8 mouse cellular contexts compared by ENCODE assay signal in genomic region chr7:60244187-60244866, GRCm38 (mm10).
DNase-seq lines count a peak whose midpoint lies in the region; ATAC-seq and TF ChIP-seq lines count a peak whose summit lies in the region.
"Not testable (repeated sequence)": the region's sequence is repeated elsewhere in the genome, so short reads cannot be mapped to it uniquely, and the experiment has no call there.

No protein-coding gene starts in this region.

- peak overlapping the region; percentile 27 for H3K9ac ChIP-seq in hindbrain, embryonic 16.5 days (ENCODE audit: low read depth, low read length)

- peak; percentile 99 for ATAC-seq in hindbrain, embryonic 16.5 days

- TF ChIP-seq CTCF in bone marrow macrophage, adult 2 months (IDR thresholded peaks at IDR 0.05; ENCODE audit: low read depth, low read length); left cerebral cortex, adult 2 months (IDR thresholded peaks at IDR 0.05): not testable (repeated sequence)

- not testable (repeated sequence) for TF ChIP-seq POLR2A in bone marrow macrophage, adult 2 months (IDR thresholded peaks at IDR 0.05; ENCODE audit: borderline replicate concordance, low read depth, low read length)

- not testable (repeated sequence) for H3K36me3 ChIP-seq in hindbrain, embryonic 16.5 days (ENCODE audit: control insufficient read depth, insufficient read depth, low read length)

- peak overlapping the region; percentile 49 for H3K4me3 ChIP-seq in bone marrow macrophage, adult 2 months (ENCODE audit: insufficient read depth, low read length)
- peak overlapping the region; percentile 40 for H3K4me3 ChIP-seq in hindbrain, embryonic 16.5 days (ENCODE audit: low read length)
- H3K4me3 ChIP-seq in left cerebral cortex, adult 2 months = not testable (repeated sequence)

- peak overlapping the region; percentile 40 for H3K4me2 ChIP-seq in hindbrain, embryonic 16.5 days (ENCODE audit: low read length)

- H3K27me3 ChIP-seq in hindbrain, embryonic 16.5 days (replicated peaks; ENCODE audit: control insufficient read depth, insufficient read depth, low read length) = not testable (repeated sequence)

- H3K27ac ChIP-seq in bone marrow macrophage, adult 2 months (ENCODE audit: insufficient read depth, low read depth, low read length); left cerebral cortex, adult 2 months: not testable (repeated sequence)
- 0 out of 2 replicates have a peak overlapping the region, but pooled peaks have one; percentile 7 for H3K27ac ChIP-seq in hindbrain, embryonic 16.5 days (ENCODE audit: low read depth, low read length)

- 17% methylated on average over 22 of the region's 22 CpGs for WGBS in hindbrain, embryonic 16.5 days

- not testable (repeated sequence) for H3K9me3 ChIP-seq in hindbrain, embryonic 16.5 days (ENCODE audit: control insufficient read depth, low read length)

- DNase-seq in embryo, embryonic 11 days = peak; percentile 79
- peak; percentile 20 for DNase-seq in gastrocnemius, postnatal 14 days
- DNase-seq in left cerebral cortex, adult 2 months (ENCODE audit: extremely low spot score in 1 of 2, low spot score in 2 of 2) = peak; percentile 11 to 15
- peak; percentile 16 for DNase-seq in lung, postnatal 10 days
- DNase-seq in retina, adult 2 months (ENCODE audit: low read depth, low spot score) = peak; percentile 37
- DNase-seq in yolk sac, embryonic 10.5 days (ENCODE audit: low spot score) = peak; percentile 52

- intact Hi-C loops in gastrocnemius, postnatal 14 days (cut with DNase I; ENCODE audit: low total_unique reads) = not testable (repeated sequence)
- intact Hi-C loops in left cerebral cortex, adult 2 months (cut with DNase I) = loop anchor here (5.0 kb wide), 1 partner anchor 237 kb away; the partner anchor contains the start of genes Gm38393 and Snurf

- H3K4me1 ChIP-seq in bone marrow macrophage, adult 2 months (ENCODE audit: control insufficient read depth, insufficient read depth, low read length); hindbrain, embryonic 16.5 days (ENCODE audit: control insufficient read depth, insufficient read depth, low read depth, low read length): not testable (repeated sequence)

Comparison
In these comparisons a context has a peak if more than half of its experiments do, and no peak if none do; other contexts are left out.
1. DNase-seq: peak in every context shown above with its lines; median percentile 79 in embryo, embryonic 11 days; 52 in yolk sac, embryonic 10.5 days; 37 in retina, adult 2 months; 20 in gastrocnemius, postnatal 14 days; 16 in lung, postnatal 10 days; 13 in left cerebral cortex, adult 2 months.